Mouse (Mus musculus) liver, embryonic 14.5 days (tissue): ENCODE measurements around the gene Prl2c3.
"Not testable (repeated sequence)": the region's sequence is repeated elsewhere in the genome, so short reads cannot be mapped to it uniquely, and the experiment has no call there.

Source experiments
- CTCF ChIP-seq: IDR thresholded peaks from 2 replicates; pipeline ENCODE4 v1.5.1; 2016; ENCODE audit warnings: antibody characterized with exemption, low read depth, control low read depth
- EP300 ChIP-seq: IDR thresholded peaks from 2 replicates; pipeline ENCODE4 v1.6.1; 2016; ENCODE audit warnings: antibody characterized with exemption, low read depth

DNA sequence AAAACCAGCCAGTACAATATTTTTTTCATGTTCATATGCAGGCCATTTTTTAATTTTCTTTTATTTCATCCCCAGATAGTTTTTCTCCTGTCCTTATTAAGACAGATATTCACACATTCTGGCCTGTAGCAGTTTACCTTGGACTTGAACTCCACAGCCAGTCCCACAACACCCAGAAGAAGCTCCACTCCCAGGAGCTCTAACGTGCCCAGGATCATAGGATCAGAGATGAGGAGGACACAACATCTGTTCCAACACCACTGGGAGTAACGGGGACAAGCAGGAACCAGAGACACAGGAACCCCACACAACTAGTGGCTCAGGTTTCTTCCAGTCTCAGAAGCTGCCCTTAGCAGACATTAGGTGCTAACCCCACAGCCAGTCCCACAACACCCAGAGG lies 37.7 kb upstream of the Prl2c3 start:
- TF ChIP-seq CTCF, EP300: not testable (repeated sequence)
